Mouse (Mus musculus) myocyte (in vitro differentiated cells): Measurements from ENCODE around the gene Inf2.

Experiments
- E2F4 ChIP-seq: IDR thresholded peaks from one replicate; pipeline ENCODE4 v1.6.1; 2011; ENCODE audit warnings: mild to moderate bottlenecking, control low read depth, moderate library complexity; ENCODE audit not compliant: insufficient read depth
- MAX ChIP-seq: IDR thresholded peaks from one replicate; pipeline ENCODE4 v1.6.1; 2011; ENCODE audit warnings: low read depth, mild to moderate bottlenecking, control low read depth
- MYOD1 ChIP-seq, 3 experiments: IDR thresholded peaks; one replicate each; pipeline ENCODE4 v1.6.1; 2011; ENCODE audit warnings: control low read depth in 2 of 3, low read depth in 2 of 3, mild to moderate bottlenecking in 2 of 3, moderate library complexity in 1 of 3; ENCODE audit not compliant: insufficient read length in 2 of 3, control insufficient read depth in 1 of 3
- POLR2A ChIP-seq: IDR thresholded peaks from one replicate; pipeline ENCODE4 v1.6.1; 2011; ENCODE audit warnings: low read depth, mild to moderate bottlenecking, control low read depth, moderate library complexity; ENCODE audit not compliant: insufficient read length
- POLR2AphosphoS2 ChIP-seq: IDR thresholded peaks from one replicate; pipeline ENCODE4 v1.6.1; 2011; ENCODE audit warnings: low read depth, control low read depth; ENCODE audit not compliant: insufficient read length
- REST ChIP-seq: IDR thresholded peaks from one replicate; pipeline ENCODE4 v1.6.1; 2011; ENCODE audit warnings: mild to moderate bottlenecking, control low read depth, moderate library complexity; ENCODE audit not compliant: insufficient read depth, insufficient read length
- SRF ChIP-seq: IDR thresholded peaks from one replicate; pipeline ENCODE4 v1.6.1; 2011; ENCODE audit warnings: low read depth; ENCODE audit not compliant: control insufficient read depth, insufficient read length
- TCF12 ChIP-seq: IDR thresholded peaks from one replicate; pipeline ENCODE4 v1.6.1; 2011; ENCODE audit warnings: mild to moderate bottlenecking, control low read depth; ENCODE audit not compliant: poor library complexity, insufficient read depth, severe bottlenecking
- TCF3 ChIP-seq: IDR thresholded peaks from one replicate; pipeline ENCODE4 v1.6.1; 2011; ENCODE audit warnings: low read depth, control low read depth; ENCODE audit not compliant: insufficient read length
- USF1 ChIP-seq: IDR thresholded peaks from one replicate; pipeline ENCODE4 v1.6.1; 2011; ENCODE audit warnings: low read depth, mild to moderate bottlenecking, control low read depth, moderate library complexity

GRCm38 (mm10) chr12:112654076-112654475, 65.5 kb downstream of the Inf2 start:
- TF ChIP-seq POLR2A (no peak), E2F4 (no peak), POLR2AphosphoS2 (peak; percentile 50), REST (no peak), USF1 (no peak), MAX (no peak), TCF3 (peak; percentile 39), TCF12 (peak; percentile 68), SRF (no peak), MYOD1 (IDR thresholded peaks at IDR 0.05; ENCODE audit: control insufficient read depth in 1 of 3, insufficient read length in 2 of 3, low read depth in 2 of 3) (peak; percentile 27 to 93 (median 66))
